Mouse (Mus musculus) heart, postnatal 0 days (tissue): Measurements from ENCODE around the gene Ttll10.

ENCODE experiments used
- CTCF ChIP-seq: IDR thresholded peaks from 2 replicates; pipeline ENCODE4 v1.5.1; 2016; ENCODE audit warnings: antibody characterized with exemption, control low read depth, low read depth
- EP300 ChIP-seq: IDR thresholded peaks from 2 replicates; pipeline ENCODE4 v1.6.1; 2016; ENCODE audit warnings: antibody characterized with exemption, low read depth

DNA sequence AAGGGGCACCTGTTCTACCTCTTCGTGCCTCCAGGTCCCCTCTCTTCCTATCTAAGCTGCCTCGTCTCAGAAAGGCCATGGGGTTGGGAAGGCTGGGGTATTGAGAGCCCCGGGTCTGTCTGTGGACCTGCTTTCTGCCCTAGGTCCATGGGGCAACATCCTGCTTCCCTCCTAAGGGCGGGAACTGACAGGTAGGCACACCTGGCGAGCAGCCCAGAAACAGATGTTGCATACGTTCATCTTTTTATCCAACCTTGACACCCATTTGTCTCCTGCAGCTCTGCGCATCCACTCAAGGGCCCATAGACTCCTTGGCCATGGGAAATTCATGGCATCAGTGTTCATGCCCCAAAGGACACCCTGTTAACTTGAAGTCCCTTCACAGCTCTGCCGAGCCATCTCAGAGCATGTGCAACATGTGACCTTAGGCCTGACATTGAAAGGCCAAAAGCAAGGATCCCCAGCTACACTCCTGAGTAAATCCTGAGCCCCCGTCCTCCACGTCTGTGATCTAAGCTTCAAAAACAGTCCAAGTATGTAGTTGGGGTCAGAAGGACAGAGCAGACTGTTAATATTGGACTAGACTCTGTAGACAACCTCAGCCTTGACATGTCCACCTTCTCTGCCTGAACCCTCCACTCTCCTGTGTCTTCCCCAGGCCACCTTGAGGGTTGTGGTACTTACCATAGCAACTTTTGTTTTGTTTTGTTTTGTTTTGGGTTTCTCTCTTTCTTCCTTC is 6.1 kb upstream of the Ttll10 start:
- no peak for TF ChIP-seq CTCF
- no peak for TF ChIP-seq EP300
